Mouse (Mus musculus): ENCODE measurements around the gene Plekha1.

GRCm38 (mm10) chr7:130936472-130936951 lies 71.0 kb downstream of the Plekha1 start:
- TF ChIP-seq CTCF (IDR thresholded peaks at IDR 0.05; ENCODE audit: extremely low read depth, insufficient read depth, low read length) (no peak), POLR2A (IDR thresholded peaks at IDR 0.05; ENCODE audit: extremely low read depth, insufficient read depth, low read length) (no peak)
